Mouse (Mus musculus) olfactory bulb, adult 2 months (tissue): ENCODE results near the gene Dad1.

Experiments
- CTCF ChIP-seq: fragments of 200-500 bp; IDR thresholded peaks from 2 replicates; pipeline ENCODE4 v1.5.1; 2012; ENCODE audit warnings: low read depth, mild to moderate bottlenecking, low read length, moderate library complexity; ENCODE audit not compliant: insufficient read depth
- POLR2A ChIP-seq: fragments of 200-500 bp; IDR thresholded peaks from 2 replicates; pipeline ENCODE4 v1.6.1; 2012; ENCODE audit warnings: mild to moderate bottlenecking, low read depth, low read length, moderate library complexity; ENCODE audit not compliant: insufficient read depth

DNA sequence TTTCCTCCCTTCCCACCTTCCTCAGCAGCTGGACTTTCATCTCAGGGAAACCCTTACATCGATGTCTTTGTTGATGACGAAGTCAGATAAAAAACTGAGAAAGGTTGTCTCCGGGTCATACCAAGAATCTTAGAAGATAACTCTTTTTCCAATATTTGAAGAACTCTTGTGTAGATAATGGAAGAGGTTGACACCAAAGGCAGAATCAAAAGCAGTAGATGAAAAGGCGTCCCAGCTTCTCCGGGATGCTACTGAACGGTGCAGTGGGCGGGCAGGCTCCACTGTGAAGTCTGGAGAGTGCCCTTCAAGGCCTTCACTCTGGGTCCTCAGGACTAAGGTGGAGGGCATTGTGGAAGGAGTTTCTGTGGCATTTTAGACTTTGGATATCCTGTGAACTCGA lies 54.2 kb downstream of the Dad1 start:
- no peak for TF ChIP-seq POLR2A
- TF ChIP-seq CTCF: no peak
